Mouse (Mus musculus) megakaryocyte, embryonic 14.5 days (primary cell): ENCODE results near the gene Pltp. TPM values are rescaled to one million over a fixed set of nuclear protein-coding genes. Genes with fewer than 3 reads are reported as not detected.
A peak's percentile ranks its signal among the peaks of the same experiment; 100 is the strongest.

Source experiments
- H3K27me3 ChIP-seq: replicated peaks from 2 replicates; pipeline ENCODE3; 2012; ENCODE audit warnings: inconsistent platforms
- H3K36me3 ChIP-seq: replicated peaks from 2 replicates; pipeline ENCODE3; 2012; ENCODE audit warnings: low read length, inconsistent platforms, mixed read lengths
- H3K4me1 ChIP-seq: 2 replicates; pipeline ENCODE4 v1.6.1; 2012; ENCODE audit warnings: inconsistent platforms
- H3K4me3 ChIP-seq: replicated peaks from 2 replicates; pipeline ENCODE3; 2012; ENCODE audit warnings: moderate library complexity, mild to moderate bottlenecking, inconsistent platforms
- H3K9me3 ChIP-seq: 2 replicates; pipeline ENCODE4 v1.6.1; 2012; ENCODE audit warnings: inconsistent platforms
- FLI1 ChIP-seq: IDR thresholded peaks from 2 replicates; pipeline ENCODE4 v1.6.1; 2012; ENCODE audit warnings: low read length, inconsistent platforms, mixed read lengths
- GATA1 ChIP-seq: IDR thresholded peaks from 3 replicates; pipeline ENCODE4 v1.6.1; 2012; ENCODE audit warnings: mixed read lengths, low read length, inconsistent platforms, borderline replicate concordance
- polyA plus RNA-seq: library from polyadenylated mRNA; stranded (reverse); fragments of >175 nt; gene quantifications from 2 replicates; pipeline ENCODE4 v1.2.3, GENCODE M21; 2012; ENCODE audit warnings: low replicate concordance; ENCODE audit not compliant: insufficient read depth

Pltp gene
- polyA plus RNA-seq: 15.1 and 146 TPM in 2 replicates

DNA sequence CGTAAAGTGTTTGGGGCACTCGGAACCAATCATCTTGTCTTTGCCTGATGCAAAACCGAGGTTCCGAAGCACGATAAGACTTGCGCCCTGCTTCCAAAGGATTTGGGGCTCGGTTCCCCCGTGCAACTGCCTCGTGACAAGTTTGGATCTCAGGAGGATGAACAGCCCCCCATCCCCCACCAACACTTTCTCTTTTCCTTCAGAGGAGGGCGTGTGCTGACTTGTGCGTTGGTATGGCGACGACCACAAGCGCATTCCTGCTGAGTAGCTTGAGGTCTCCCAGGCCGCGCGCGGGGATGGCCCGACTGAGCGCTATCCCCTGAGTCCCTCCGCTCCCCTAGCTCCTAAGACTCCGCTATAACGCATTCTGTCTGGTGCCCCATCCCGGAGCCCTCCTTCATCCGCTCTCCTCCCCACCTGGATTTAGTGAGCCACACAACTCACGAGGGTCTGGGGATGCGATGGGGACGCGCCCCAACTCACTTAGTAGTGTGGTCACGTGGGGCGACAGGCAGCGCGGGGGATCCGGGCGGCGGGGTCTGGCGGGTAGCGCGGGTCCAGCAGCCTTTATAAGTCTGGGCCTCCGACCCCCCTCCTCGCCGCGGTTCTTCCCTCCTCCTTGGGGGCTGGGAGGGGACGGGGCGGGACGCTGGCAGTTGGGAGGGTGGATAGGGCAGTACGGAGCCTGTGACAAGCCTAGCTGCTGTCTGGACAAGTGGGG is at the start of gene Pltp:
Gene Pltp, minus strand, starts transcription at position 611 of the 721 bp plus-strand sequence.
- peaks cover 79% of the 10 kb centered on the region for H3K27me3 ChIP-seq
- peak within 1 kb of the TSS; percentile 93 for H3K4me3 ChIP-seq
- H3K9me3 ChIP-seq: no peaks in the 10 kb centered on the region
- peaks cover 55% of the 10 kb centered on the region for H3K4me1 ChIP-seq
- no peak for TF ChIP-seq FLI1
- no peak for TF ChIP-seq GATA1
- H3K36me3 ChIP-seq: no peaks in the 10 kb centered on the region

DNA sequence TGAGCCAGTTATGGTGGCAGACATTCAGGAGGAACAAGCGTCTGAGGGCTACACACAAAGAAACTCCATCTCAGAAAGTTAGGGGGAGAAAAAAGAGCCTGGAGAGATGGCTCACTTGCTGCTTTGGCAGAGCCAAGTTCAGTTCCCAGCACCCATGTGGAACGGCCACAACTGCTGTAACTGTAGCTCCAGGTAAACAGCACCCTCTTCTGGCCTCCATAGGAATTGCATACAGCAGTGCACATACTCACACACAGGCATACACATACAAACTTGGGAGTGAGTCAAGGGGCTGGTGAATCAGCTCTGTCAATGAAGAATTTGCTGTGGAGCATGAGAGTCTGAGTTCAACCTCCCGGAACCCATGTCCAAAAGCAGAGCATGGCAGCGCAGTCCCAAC is 48.6 kb upstream of the Pltp start:
- TF ChIP-seq FLI1 (no peak), GATA1 (no peak)
- Histone ChIP-seq H3K4me3 (no peak overlapping the region), H3K36me3 (peaks cover 86% of the 10 kb centered on the region)

DNA sequence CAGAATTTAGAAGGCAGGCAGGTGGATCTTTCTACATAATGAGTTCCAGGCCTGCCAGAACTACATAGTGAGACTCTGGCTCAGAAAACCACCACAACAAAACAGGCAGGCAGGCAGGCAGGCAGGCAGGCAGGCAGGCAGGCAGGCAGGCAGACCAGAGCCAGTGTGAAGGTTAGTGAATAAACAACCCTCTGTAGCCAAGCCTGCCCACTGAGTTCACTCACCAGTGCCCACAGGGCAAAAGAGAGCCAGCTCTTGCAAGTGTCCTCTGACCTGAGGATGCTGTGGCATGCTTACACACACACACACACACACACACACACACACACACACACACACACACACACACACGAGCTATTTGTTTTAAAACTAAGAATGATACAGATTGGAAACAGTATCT is 46.0 kb upstream of the Pltp start:
- H3K36me3 ChIP-seq: peaks cover 100% of the 10 kb centered on the region
- no peak for TF ChIP-seq GATA1
- TF ChIP-seq FLI1: no peak
- no peak overlapping the region for H3K4me3 ChIP-seq
- peaks cover 26% of the 10 kb centered on the region; the same call in 1 of the 2 replicates for H3K4me1 ChIP-seq
- no peaks in the 10 kb centered on the region for H3K27me3 ChIP-seq
- peaks cover 13% of the 10 kb centered on the region for H3K9me3 ChIP-seq

More for the DNA sequence above, 48.6 kb upstream of the Pltp start:
- H3K4me1 ChIP-seq: peaks cover 37% of the 10 kb centered on the region
- no peaks in the 10 kb centered on the region for H3K27me3 ChIP-seq
- H3K9me3 ChIP-seq: peaks cover 13% of the 10 kb centered on the region

GRCm38 (mm10) chr2:164901380-164901779 is 43.9 kb upstream of the Pltp start:
- Histone ChIP-seq H3K4me3 (peak overlapping the region; percentile 30), H3K27me3 (no peaks in the 10 kb centered on the region), H3K4me1 (peaks cover 18% of the 10 kb centered on the region; the same call in 1 of the 2 replicates), H3K9me3 (peaks cover 4% of the 10 kb centered on the region), H3K36me3 (peaks cover 100% of the 10 kb centered on the region)
- TF ChIP-seq GATA1: no peak
- no peak for TF ChIP-seq FLI1

DNA sequence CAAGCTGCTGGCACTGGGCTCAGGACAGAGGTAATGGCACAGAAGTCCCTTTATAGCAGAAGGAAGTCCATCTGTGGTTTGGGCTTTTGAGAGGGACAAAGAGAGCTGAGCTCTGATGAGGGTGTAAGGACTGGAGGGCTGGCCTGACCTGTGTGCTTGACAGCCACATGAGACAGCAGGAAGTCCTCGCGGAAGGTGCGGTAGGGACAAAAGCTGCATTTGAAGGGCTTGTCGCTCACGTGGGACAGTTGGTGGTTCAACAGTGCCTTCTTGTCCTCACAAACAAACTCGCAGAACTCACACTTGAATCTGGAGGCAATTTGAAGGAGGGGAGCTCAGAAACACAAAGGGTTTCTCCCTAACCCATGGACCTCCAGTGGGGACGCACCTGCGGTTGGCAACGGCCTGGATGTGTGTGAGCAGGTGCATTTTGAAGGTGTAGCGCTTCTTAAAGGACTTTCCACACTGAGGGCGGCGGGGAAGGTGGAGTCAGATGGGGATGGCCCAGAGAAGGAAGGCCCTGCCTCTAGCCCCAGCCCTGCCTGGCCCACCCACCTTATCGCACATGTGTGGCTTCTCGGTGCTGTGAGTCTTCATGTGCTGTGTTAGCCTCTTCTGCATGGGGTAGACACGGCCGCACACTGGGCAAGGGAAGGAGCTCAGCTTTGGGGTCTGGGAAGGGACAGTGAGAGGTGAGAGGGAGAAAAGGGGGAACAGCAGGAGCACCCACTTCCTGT is 42.4 kb upstream of the Pltp start:
- Histone ChIP-seq H3K27me3 (no peaks in the 10 kb centered on the region), H3K36me3 (peaks cover 100% of the 10 kb centered on the region), H3K4me1 (peaks cover 24% of the 10 kb centered on the region), H3K9me3 (no peaks in the 10 kb centered on the region), H3K4me3 (no peak overlapping the region)
- TF ChIP-seq GATA1 (no peak), FLI1 (no peak)

DNA sequence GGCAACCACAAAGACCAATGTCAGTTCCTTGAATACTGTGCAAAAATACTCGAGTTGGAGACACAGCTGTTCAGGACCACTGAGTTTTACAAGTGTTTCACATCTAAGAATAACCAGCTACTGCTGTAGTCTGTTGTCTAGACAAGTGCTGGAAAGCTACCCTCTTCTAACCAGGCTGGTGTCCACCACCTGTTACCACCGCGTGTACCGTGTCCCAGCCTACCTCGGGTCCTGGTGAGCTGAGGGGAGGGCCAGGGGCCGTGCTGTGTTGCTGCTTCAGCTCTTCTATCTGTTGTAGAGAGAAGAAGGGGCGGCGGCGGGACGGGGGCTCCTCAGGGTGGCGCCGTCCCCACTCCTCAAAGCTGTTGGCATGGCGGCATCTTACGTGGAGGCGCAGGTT is 41.5 kb upstream of the Pltp start:
- Histone ChIP-seq H3K27me3 (no peaks in the 10 kb centered on the region), H3K4me3 (no peak overlapping the region), H3K36me3 (peaks cover 100% of the 10 kb centered on the region), H3K4me1 (peaks cover 31% of the 10 kb centered on the region), H3K9me3 (no peaks in the 10 kb centered on the region)
- TF ChIP-seq GATA1: no peak
- no peak for TF ChIP-seq FLI1

DNA sequence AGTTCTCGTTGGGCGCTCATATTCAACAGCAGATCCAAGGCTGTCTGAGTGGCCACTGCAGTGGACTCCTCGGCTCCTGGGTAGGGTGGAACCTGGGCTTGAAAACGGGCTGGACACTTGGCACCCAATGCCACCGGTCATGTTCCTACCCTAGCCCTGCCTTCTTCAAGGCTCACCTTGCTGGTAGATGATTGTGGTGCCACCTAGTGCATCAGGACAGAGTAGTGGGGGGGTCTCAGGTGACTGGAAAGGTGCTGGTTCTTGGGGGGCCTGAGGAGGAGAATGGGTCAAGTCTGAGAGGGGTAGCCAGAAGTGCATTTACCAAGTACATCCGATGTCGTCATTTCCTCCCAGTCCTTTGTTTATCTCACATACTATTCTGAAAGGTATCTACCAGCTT is 40.5 kb upstream of the Pltp start:
- Histone ChIP-seq H3K36me3 (peaks cover 100% of the 10 kb centered on the region), H3K27me3 (no peaks in the 10 kb centered on the region), H3K9me3 (no peaks in the 10 kb centered on the region), H3K4me1 (peaks cover 41% of the 10 kb centered on the region), H3K4me3 (no peak overlapping the region)
- TF ChIP-seq FLI1 (no peak), GATA1 (no peak)

- no peaks in the 10 kb centered on the region for H3K27me3 ChIP-seq
- H3K4me3 ChIP-seq: no peak overlapping the region
- peaks cover 100% of the 10 kb centered on the region for H3K36me3 ChIP-seq
- H3K9me3 ChIP-seq: no peaks in the 10 kb centered on the region
- no peak for TF ChIP-seq GATA1
- TF ChIP-seq FLI1: no peak
- H3K4me1 ChIP-seq: peaks cover 46% of the 10 kb centered on the region
Measured at GRCm38 (mm10) chr2:164895885-164896284, 38.4 kb upstream of the Pltp start.

- H3K36me3 ChIP-seq: peaks cover 100% of the 10 kb centered on the region
- H3K9me3 ChIP-seq: no peaks in the 10 kb centered on the region
- H3K4me1 ChIP-seq: peaks cover 51% of the 10 kb centered on the region
- H3K4me3 ChIP-seq: peak overlapping the region; percentile 24
- TF ChIP-seq FLI1 (no peak), GATA1 (no peak)
- H3K27me3 ChIP-seq: no peaks in the 10 kb centered on the region
Measured at GRCm38 (mm10) chr2:164894644-164895043, 37.1 kb upstream of the Pltp start.

DNA sequence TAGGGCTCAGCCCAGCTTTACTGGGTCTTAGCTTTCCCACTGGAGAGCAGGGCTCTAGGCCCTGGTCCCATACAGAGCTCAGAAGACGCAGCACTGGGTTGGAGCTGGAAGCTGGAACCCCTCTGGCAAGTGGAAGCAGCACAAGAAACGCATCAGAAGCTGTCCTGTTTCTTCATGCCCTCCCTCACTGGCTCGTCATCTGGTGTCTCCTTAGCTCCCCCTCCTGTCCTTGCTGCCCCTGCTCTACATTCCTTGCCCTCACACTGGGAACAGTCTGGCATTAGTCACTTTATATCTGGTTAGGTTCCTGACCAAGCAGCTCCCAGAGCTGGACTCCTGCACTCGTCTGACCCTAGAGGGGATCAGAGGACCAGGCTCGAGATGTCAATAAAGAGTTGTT is 36.5 kb upstream of the Pltp start:
- TF ChIP-seq GATA1 (no peak), FLI1 (no peak)
- H3K36me3 ChIP-seq: peaks cover 100% of the 10 kb centered on the region
- peaks cover 51% of the 10 kb centered on the region for H3K4me1 ChIP-seq
- no peak overlapping the region for H3K4me3 ChIP-seq
- no peaks in the 10 kb centered on the region for H3K27me3 ChIP-seq
- H3K9me3 ChIP-seq: no peaks in the 10 kb centered on the region
